Mouse (Mus musculus): ENCODE measurements at regions not wholly inside any gene's neighbourhood (a gene's known extent, or its start where the extent isn't known, plus 50 kb on each side); places are given as distances from the start of the nearest gene placed in this dataset.

GRCm38 (mm10) chr16:30873493-30874211, 207.6 kb downstream of the Xxylt1 start:
- DNase-seq (ENCODE audit: low spot score) = no peak

- no peak for DNase-seq (ENCODE audit: low spot score)
These were observed 205.9 kb downstream of the Xxylt1 start for GRCm38 (mm10) chr16:30875235-30875829.

- DNase-seq (ENCODE audit: low spot score) = no peak
These were observed 202.4 kb downstream of the Xxylt1 start for GRCm38 (mm10) chr16:30878821-30879220.

DNA sequence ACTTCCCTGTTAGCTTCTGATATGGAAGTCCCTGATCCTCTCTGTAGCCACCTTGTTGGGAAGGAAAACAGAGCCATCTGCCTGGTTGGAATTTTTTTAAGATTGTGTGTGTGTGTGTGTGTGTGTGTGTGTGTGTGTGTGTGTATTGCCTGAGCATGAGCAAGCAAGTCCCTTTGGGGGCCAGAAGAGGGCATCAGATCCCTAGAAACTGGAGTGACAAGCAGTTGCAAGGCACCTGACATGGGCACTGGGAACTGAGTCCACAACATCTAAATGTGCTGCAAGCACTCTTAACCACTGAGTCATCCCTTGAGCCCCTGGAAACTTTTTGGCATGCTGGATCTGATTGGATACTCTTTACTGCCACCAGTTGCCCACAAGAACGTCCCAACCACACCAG, 201.4 kb downstream of the Xxylt1 start:
- DNase-seq (ENCODE audit: low spot score) = no peak

DNA sequence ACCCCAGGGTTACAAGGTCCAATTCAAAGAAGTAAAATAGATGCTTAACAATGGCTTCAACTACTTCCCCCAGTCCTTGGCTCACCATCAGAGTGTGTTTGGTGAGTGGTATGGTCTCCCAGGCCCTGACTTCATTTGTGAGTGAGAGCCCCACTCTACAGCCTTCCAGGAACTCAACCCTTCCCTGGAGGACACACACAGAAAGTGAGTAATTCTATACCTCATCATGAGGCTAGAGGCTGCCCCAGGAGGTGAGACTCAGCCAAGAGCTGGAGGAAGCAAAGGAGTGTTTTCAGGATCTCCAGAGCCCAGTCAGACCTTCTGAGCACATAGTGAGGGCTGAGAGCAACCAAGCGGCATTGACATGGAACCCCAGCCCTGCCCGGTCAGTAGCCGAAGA, 200.6 kb downstream of the Xxylt1 start:
- DNase-seq (ENCODE audit: low spot score) = no peak

DNA sequence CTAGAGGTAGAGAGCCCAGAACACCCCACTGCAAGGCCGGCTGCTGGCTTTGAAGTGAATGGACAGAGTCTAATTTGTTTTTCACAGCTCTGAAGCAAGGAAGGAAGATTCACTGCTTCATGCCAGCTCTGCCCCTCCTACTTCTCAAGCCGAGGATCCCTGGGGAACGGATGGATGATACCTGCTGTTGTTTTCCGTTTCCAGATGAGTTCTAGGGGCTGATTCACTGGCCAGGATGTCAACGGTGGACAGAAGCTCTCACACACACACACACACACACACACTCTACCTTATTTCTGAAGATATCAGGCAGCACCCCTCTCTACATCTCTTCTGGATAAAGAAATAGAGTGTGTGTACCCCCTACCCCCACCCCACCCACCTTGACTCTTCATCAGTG, 200.0 kb downstream of the Xxylt1 start:
- DNase-seq (ENCODE audit: low spot score) = no peak

DNA sequence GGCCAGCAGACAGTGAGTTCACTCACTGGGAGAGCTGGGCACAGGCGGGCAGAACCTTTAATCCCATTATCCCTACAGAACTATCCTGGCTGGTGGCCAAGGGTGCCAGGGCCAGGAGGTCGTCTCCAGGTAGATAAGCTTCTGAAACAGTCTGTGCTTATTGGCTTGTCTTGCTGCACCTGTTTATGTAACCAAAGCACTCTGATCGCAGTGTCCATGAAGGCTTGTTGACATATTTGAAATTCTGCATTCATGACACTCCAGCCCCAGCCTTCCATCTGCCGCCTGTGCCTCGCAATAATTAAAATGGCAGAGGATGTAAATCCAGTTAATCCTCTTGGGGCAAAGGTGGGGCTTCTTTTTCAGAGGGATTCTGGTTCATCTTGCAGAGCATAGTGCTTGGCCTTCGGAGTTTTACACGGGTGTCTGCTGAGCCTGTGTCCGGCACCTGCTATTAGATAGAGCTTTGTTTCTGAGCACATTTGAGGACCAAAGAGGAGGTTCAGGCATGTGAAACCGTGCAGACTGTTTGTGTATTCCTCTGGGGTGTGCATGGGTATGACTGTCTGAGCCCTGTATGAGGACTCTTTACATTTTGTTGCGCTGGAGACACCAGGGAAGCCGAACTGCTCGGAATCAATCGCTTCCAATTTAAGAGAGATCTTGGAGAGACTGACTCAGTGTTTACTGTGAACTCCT, 197.6 kb downstream of the Xxylt1 start:
- DNase-seq (ENCODE audit: low spot score) = no peak

DNA sequence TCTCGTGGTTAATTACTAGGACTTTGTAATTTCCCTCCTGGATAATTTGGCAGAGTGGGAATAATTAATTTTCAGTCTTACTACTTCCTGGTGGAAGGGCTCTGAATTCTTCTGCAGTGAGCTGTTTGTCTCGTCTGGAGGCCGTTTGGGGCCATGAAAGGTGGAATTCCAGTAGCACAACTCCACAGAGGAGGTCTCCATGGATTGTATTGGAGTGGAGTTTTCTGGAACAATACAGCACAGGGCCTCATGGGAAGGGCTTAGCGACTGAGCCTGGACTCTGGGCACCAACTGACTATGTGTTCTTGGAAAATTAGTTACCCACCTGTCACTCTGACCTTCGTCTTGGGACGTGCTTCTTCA, 197.1 kb downstream of the Xxylt1 start:
- DNase-seq (ENCODE audit: low spot score) = no peak

- DNase-seq (ENCODE audit: low spot score) = no peak
These were observed 194.2 kb downstream of the Xxylt1 start for GRCm38 (mm10) chr16:30886982-30887381.

- no peak for DNase-seq (ENCODE audit: low spot score)
These were observed 193.7 kb downstream of the Xxylt1 start for GRCm38 (mm10) chr16:30887536-30887935.

GRCm38 (mm10) chr16:30888556-30889323, 192.5 kb downstream of the Xxylt1 start:
- DNase-seq (ENCODE audit: low spot score) = no peak

DNA sequence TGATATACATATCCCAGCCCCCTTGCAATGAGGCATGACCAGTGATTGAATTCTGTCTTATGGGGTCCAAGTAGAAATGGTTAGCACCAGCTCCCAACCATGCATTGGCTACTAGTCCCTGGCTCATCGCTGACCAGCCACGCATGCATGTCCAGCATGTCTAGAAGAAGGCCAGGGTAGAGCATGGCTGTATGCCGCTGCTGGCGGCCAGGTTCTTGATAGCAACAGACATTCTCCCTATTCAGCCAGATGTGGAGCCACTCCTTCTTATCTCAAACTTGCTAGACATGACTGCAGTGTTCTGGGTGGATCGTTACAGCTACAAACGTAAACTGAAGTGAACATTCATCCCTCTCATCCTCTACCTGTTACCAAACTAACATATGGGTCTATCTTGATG, 188.6 kb downstream of the Xxylt1 start:
- DNase-seq (ENCODE audit: low spot score) = no peak

GRCm38 (mm10) chr16:30894086-30894485, 187.1 kb downstream of the Xxylt1 start:
- no peak for DNase-seq (ENCODE audit: low spot score)

DNA sequence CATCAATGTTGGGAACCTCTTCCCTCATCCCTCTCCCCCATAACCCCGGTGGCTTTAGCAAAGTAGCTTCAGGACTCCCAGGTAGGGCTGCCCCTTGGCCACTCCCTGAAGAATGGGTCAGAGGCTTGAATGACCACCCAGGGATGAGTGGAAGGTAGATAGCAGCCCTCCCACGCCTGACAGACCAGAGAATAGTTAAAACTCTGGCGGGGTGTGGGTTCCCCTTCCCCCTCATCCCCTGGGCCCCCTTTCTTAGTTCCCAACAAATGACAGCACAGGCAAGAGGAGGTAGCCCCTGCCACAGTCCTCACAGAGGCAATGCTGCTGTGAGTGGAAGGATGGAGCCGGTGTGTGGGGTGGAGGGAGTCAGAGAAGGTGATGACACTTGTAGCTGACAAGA, 186.2 kb downstream of the Xxylt1 start:
- DNase-seq (ENCODE audit: low spot score) = no peak

GRCm38 (mm10) chr16:30897371-30897770, 183.9 kb downstream of the Xxylt1 start:
- DNase-seq (ENCODE audit: low spot score) = no peak

DNA sequence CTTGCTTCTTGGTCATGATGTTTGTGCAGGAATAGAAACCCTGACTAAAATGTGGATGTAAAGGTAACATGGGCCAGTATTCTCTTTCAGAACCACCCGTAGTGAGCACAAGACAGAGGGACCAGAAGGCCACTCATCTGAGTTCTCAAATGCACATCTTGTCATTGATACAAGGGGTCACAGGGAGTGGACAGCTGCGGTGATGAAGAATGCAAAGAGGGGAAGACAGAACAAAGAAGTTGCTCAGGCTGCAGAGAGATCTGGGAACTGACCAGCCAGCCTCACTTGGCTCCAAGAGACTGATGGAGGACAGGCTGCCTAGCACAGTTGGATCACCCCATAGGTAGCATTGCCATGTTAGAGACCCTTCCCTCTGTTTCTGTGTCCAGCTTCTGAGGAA, 181.1 kb downstream of the Xxylt1 start:
- DNase-seq (ENCODE audit: low spot score) = no peak

GRCm38 (mm10) chr16:30901309-30901708, 179.9 kb downstream of the Xxylt1 start:
- no peak for DNase-seq (ENCODE audit: low spot score)

Measured in urinary bladder, postnatal 14 days (tissue).